Mouse (Mus musculus): ENCODE measurements around the gene Ccdc57. TPM values are rescaled to one million over a fixed set of nuclear protein-coding genes. Genes with fewer than 3 reads are reported as not detected.
"Not testable (repeated sequence)": the region's sequence is repeated elsewhere in the genome, so short reads cannot be mapped to it uniquely, and the experiment has no call there.

The Ccdc57 gene
- polyA plus RNA-seq, 1 experiment from 2014 or later: 7.2 TPM

- no peak for TF ChIP-seq CTCF (IDR thresholded peaks at IDR 0.05; ENCODE audit: low read depth)
- WGBS: 93% methylated on average over 9 of the region's 9 CpGs
- no peak for ATAC-seq (ENCODE audit: insufficient read depth)
- H3K27ac ChIP-seq (ENCODE audit: low read depth): no peak overlapping the region
- H3K36me3 ChIP-seq (ENCODE audit: insufficient read depth): peaks cover 8% of the 10 kb centered on the region; the same call in 1 of the 2 replicates
- no peaks in the 10 kb centered on the region for H3K27me3 ChIP-seq (ENCODE audit: insufficient read depth, low read length)
- no peak overlapping the region for H3K9ac ChIP-seq
- no peaks in the 10 kb centered on the region for H3K9me3 ChIP-seq (ENCODE audit: low read depth, low read length)
- H3K4me2 ChIP-seq: no peak overlapping the region
- DNase-seq: no peak
- no peak overlapping the region for H3K4me3 ChIP-seq (ENCODE audit: low read depth, low read length)
- no peaks in the 10 kb centered on the region for H3K4me1 ChIP-seq (ENCODE audit: insufficient read depth)
Measured at GRCm38 (mm10) chr11:120871521-120871920, 61.2 kb downstream of the Ccdc57 start.

GRCm38 (mm10) chr11:120865816-120866215 lies 66.9 kb downstream of the Ccdc57 start:
- no peak for TF ChIP-seq CTCF (IDR thresholded peaks at IDR 0.05; ENCODE audit: low read depth)
- Histone ChIP-seq H3K9me3 (ENCODE audit: low read depth, low read length) (no peaks in the 10 kb centered on the region), H3K36me3 (ENCODE audit: insufficient read depth) (peaks cover 16% of the 10 kb centered on the region), H3K27me3 (ENCODE audit: insufficient read depth, low read length) (no peaks in the 10 kb centered on the region), H3K9ac (no peak overlapping the region), H3K27ac (ENCODE audit: low read depth) (no peak overlapping the region), H3K4me1 (ENCODE audit: insufficient read depth) (no peaks in the 10 kb centered on the region), H3K4me2 (no peak overlapping the region), H3K4me3 (ENCODE audit: low read depth, low read length) (no peak overlapping the region)
- DNase-seq (no peak), ATAC-seq (ENCODE audit: insufficient read depth) (no peak)
- 90% methylated on average over 1 of the region's 1 CpGs for WGBS

GRCm38 (mm10) chr11:120862819-120863218 lies 69.9 kb downstream of the Ccdc57 start:
- peaks cover 32% of the 10 kb centered on the region for H3K36me3 ChIP-seq (ENCODE audit: insufficient read depth)
- H3K4me1 ChIP-seq (ENCODE audit: insufficient read depth): no peaks in the 10 kb centered on the region
- H3K4me2 ChIP-seq: no peak overlapping the region
- ATAC-seq (ENCODE audit: insufficient read depth) (no peak), DNase-seq (no peak)
- H3K27ac ChIP-seq (ENCODE audit: low read depth): no peak overlapping the region
- no peak for TF ChIP-seq CTCF (IDR thresholded peaks at IDR 0.05; ENCODE audit: low read depth)
- H3K27me3 ChIP-seq (ENCODE audit: insufficient read depth, low read length): no peaks in the 10 kb centered on the region
- H3K9me3 ChIP-seq (ENCODE audit: low read depth, low read length): no peaks in the 10 kb centered on the region
- H3K9ac ChIP-seq: no peak overlapping the region
- 69% methylated on average over 10 of the region's 10 CpGs for WGBS
- H3K4me3 ChIP-seq (ENCODE audit: low read depth, low read length): no peak overlapping the region

- ATAC-seq (ENCODE audit: insufficient read depth); H3K4me2 ChIP-seq; H3K27me3 ChIP-seq (ENCODE audit: insufficient read depth, low read length); H3K4me3 ChIP-seq (ENCODE audit: low read depth, low read length); DNase-seq; H3K9ac ChIP-seq; H3K27ac ChIP-seq (ENCODE audit: low read depth); H3K9me3 ChIP-seq (ENCODE audit: low read depth, low read length): not testable (repeated sequence)
- H3K36me3 ChIP-seq (ENCODE audit: insufficient read depth): peaks cover 21% of the 10 kb centered on the region
- WGBS: 94% methylated on average over 3 of the region's 3 CpGs
- peaks cover 13% of the 10 kb centered on the region; the same call in 1 of the 2 replicates for H3K4me1 ChIP-seq (ENCODE audit: insufficient read depth)
Measured at GRCm38 (mm10) chr11:120855938-120856337, 76.7 kb downstream of the Ccdc57 start.

- no peak for DNase-seq
- WGBS: 71% methylated on average over 4 of the region's 4 CpGs
- no peak for TF ChIP-seq CTCF (IDR thresholded peaks at IDR 0.05; ENCODE audit: low read depth)
Measured at GRCm38 (mm10) chr11:120853788-120854187, 78.9 kb downstream of the Ccdc57 start.

GRCm38 (mm10) chr11:120853158-120853557 lies 79.5 kb downstream of the Ccdc57 start:
- ATAC-seq (ENCODE audit: insufficient read depth): peak; percentile 39; the same call in 1 of the 2 replicates
- H3K27ac ChIP-seq (ENCODE audit: low read depth): peak overlapping the region; percentile 84

More at GRCm38 (mm10) chr11:120853788-120854187, 78.9 kb downstream of the Ccdc57 start:
- peaks cover 13% of the 10 kb centered on the region; the same call in 1 of the 2 replicates for H3K4me1 ChIP-seq (ENCODE audit: insufficient read depth)
- peaks cover 6% of the 10 kb centered on the region; the same call in 1 of the 2 replicates for H3K36me3 ChIP-seq (ENCODE audit: insufficient read depth)
- 0 out of 2 replicates have a peak, but pooled peaks have one; percentile 26 for ATAC-seq (ENCODE audit: insufficient read depth)
- no peaks in the 10 kb centered on the region for H3K27me3 ChIP-seq (ENCODE audit: insufficient read depth, low read length)
- no peak overlapping the region for H3K4me2 ChIP-seq
- no peaks in the 10 kb centered on the region for H3K9me3 ChIP-seq (ENCODE audit: low read depth, low read length)
- H3K9ac ChIP-seq: peak overlapping the region; percentile 11; the same call in 1 of the 2 replicates
- H3K4me3 ChIP-seq (ENCODE audit: low read depth, low read length): no peak overlapping the region
- H3K27ac ChIP-seq (ENCODE audit: low read depth): peak overlapping the region; percentile 84

GRCm38 (mm10) chr11:120852083-120852935 lies 80.4 kb downstream of the Ccdc57 start:
- DNase-seq (peak; percentile 48), ATAC-seq (ENCODE audit: insufficient read depth) (no peak)
- Histone ChIP-seq H3K4me3 (ENCODE audit: low read depth, low read length) (no peak overlapping the region), H3K36me3 (ENCODE audit: insufficient read depth) (no peaks in the 10 kb centered on the region), H3K27ac (ENCODE audit: low read depth) (peak overlapping the region; percentile 84), H3K9ac (no peak overlapping the region), H3K4me1 (ENCODE audit: insufficient read depth) (peaks cover 13% of the 10 kb centered on the region; the same call in 1 of the 2 replicates), H3K9me3 (ENCODE audit: low read depth, low read length) (no peaks in the 10 kb centered on the region), H3K27me3 (ENCODE audit: insufficient read depth, low read length) (no peaks in the 10 kb centered on the region), H3K4me2 (no peak overlapping the region)
- no peak for TF ChIP-seq CTCF (IDR thresholded peaks at IDR 0.05; ENCODE audit: low read depth)
- WGBS: 47% methylated on average over 11 of the region's 11 CpGs

More at GRCm38 (mm10) chr11:120853158-120853557, 79.5 kb downstream of the Ccdc57 start:
- Histone ChIP-seq H3K4me1 (ENCODE audit: insufficient read depth) (peaks cover 13% of the 10 kb centered on the region; the same call in 1 of the 2 replicates), H3K9me3 (ENCODE audit: low read depth, low read length) (no peaks in the 10 kb centered on the region), H3K4me2 (0 out of 2 replicates have a peak overlapping the region, but pooled peaks have one; percentile 4), H3K36me3 (ENCODE audit: insufficient read depth) (peaks cover 2% of the 10 kb centered on the region; the same call in 1 of the 2 replicates), H3K9ac (no peak overlapping the region), H3K4me3 (ENCODE audit: low read depth, low read length) (no peak overlapping the region), H3K27me3 (ENCODE audit: insufficient read depth, low read length) (no peaks in the 10 kb centered on the region)
- TF ChIP-seq CTCF (IDR thresholded peaks at IDR 0.05; ENCODE audit: low read depth): no peak
- 91% methylated on average over 4 of the region's 4 CpGs for WGBS
- peak; percentile 65 for DNase-seq
